Mouse (Mus musculus): ENCODE data around the gene Ndufa13.

- TF ChIP-seq CTCF (IDR thresholded peaks at IDR 0.05; ENCODE audit: low read depth, low read length) (no peak), POLR2A (IDR thresholded peaks at IDR 0.05; ENCODE audit: borderline replicate concordance, low read depth, low read length) (no peak)
Observed at GRCm38 (mm10) chr8:69935431-69935830, 33.1 kb upstream of the Ndufa13 start.
